Mouse (Mus musculus): ENCODE results near the gene Arl15. TPM values are rescaled to one million over a fixed set of nuclear protein-coding genes. Genes with fewer than 3 reads are reported as not detected.

Arl15 gene
- polyA plus RNA-seq, 1 experiment from 2014 or later, result 6.7 TPM

GRCm38 (mm10) chr13:114115106-114115505, 320.8 kb downstream of the Arl15 start:
- Histone ChIP-seq H3K9ac (no peak overlapping the region), H3K4me1 (replicated peaks) (peaks cover 9% of the 10 kb centered on the region), H3K4me2 (no peak overlapping the region), H3K36me3 (no peaks in the 10 kb centered on the region), H3K9me3 (replicated peaks) (no peaks in the 10 kb centered on the region), H3K27ac (no peak overlapping the region), H3K4me3 (no peak overlapping the region), H3K27me3 (no peaks in the 10 kb centered on the region)
- ATAC-seq (replicated peaks; ENCODE audit: insufficient number of reproducible peaks, insufficient read depth, low FRiP score, low read depth), result no peak
- WGBS, result 86% methylated on average over 4 of the region's 4 CpGs

- H3K27me3 ChIP-seq, result no peaks in the 10 kb centered on the region
- 0 out of 2 replicates have a peak overlapping the region, but pooled peaks have one; percentile 12 for H3K4me2 ChIP-seq
- H3K27ac ChIP-seq, result no peak overlapping the region
- no peak overlapping the region for H3K9ac ChIP-seq
- H3K4me3 ChIP-seq, result no peak overlapping the region
- no peak for ATAC-seq (replicated peaks; ENCODE audit: insufficient number of reproducible peaks, insufficient read depth, low FRiP score, low read depth)
- H3K9me3 ChIP-seq (replicated peaks), result no peaks in the 10 kb centered on the region
- peaks cover 9% of the 10 kb centered on the region for H3K4me1 ChIP-seq (replicated peaks)
- no peaks in the 10 kb centered on the region for H3K36me3 ChIP-seq
- WGBS, result 44% methylated on average over 19 of the region's 19 CpGs
These were observed 324.0 kb downstream of the Arl15 start for GRCm38 (mm10) chr13:114118104-114118830.

- no peaks in the 10 kb centered on the region for H3K9me3 ChIP-seq (replicated peaks)
- no peak overlapping the region for H3K9ac ChIP-seq
- no peaks in the 10 kb centered on the region for H3K36me3 ChIP-seq
- H3K27me3 ChIP-seq, result no peaks in the 10 kb centered on the region
- ATAC-seq (replicated peaks; ENCODE audit: insufficient number of reproducible peaks, insufficient read depth, low FRiP score, low read depth), result no peak
- no peak overlapping the region for H3K27ac ChIP-seq
- no peak overlapping the region for H3K4me2 ChIP-seq
- no peak overlapping the region for H3K4me3 ChIP-seq
- H3K4me1 ChIP-seq (replicated peaks), result peaks cover 9% of the 10 kb centered on the region
- 90% methylated on average over 4 of the region's 4 CpGs for WGBS
These were observed 325.5 kb downstream of the Arl15 start for GRCm38 (mm10) chr13:114119816-114120215.

- Histone ChIP-seq H3K9me3 (replicated peaks) (no peaks in the 10 kb centered on the region), H3K27ac (no peak overlapping the region), H3K27me3 (no peaks in the 10 kb centered on the region), H3K4me1 (replicated peaks) (peaks cover 9% of the 10 kb centered on the region), H3K4me3 (no peak overlapping the region), H3K9ac (no peak overlapping the region), H3K4me2 (no peak overlapping the region), H3K36me3 (no peaks in the 10 kb centered on the region)
- no peak for ATAC-seq (replicated peaks; ENCODE audit: insufficient number of reproducible peaks, insufficient read depth, low FRiP score, low read depth)
- WGBS, result 87% methylated on average over 9 of the region's 9 CpGs
These were observed 327.3 kb downstream of the Arl15 start for GRCm38 (mm10) chr13:114121591-114121990.

- Histone ChIP-seq H3K4me1 (replicated peaks) (peaks cover 5% of the 10 kb centered on the region), H3K4me3 (no peak overlapping the region), H3K27me3 (no peaks in the 10 kb centered on the region), H3K36me3 (0 out of 2 replicates have a peak, but pooled peaks cover 4% of the 10 kb centered on the region), H3K27ac (no peak overlapping the region), H3K9me3 (replicated peaks) (no peaks in the 10 kb centered on the region), H3K4me2 (no peak overlapping the region), H3K9ac (no peak overlapping the region)
- WGBS, result 68% methylated on average over 3 of the region's 3 CpGs
- ATAC-seq (replicated peaks; ENCODE audit: insufficient number of reproducible peaks, insufficient read depth, low FRiP score, low read depth), result no peak
These were observed 329.1 kb downstream of the Arl15 start for GRCm38 (mm10) chr13:114123391-114123790.

- H3K9ac ChIP-seq, result no peak overlapping the region
- H3K27me3 ChIP-seq, result no peaks in the 10 kb centered on the region
- H3K36me3 ChIP-seq, result 0 out of 2 replicates have a peak, but pooled peaks cover 5% of the 10 kb centered on the region
- no peak overlapping the region for H3K27ac ChIP-seq
- no peaks in the 10 kb centered on the region for H3K9me3 ChIP-seq (replicated peaks)
- WGBS, result 88% methylated on average over 10 of the region's 10 CpGs
- no peaks in the 10 kb centered on the region for H3K4me1 ChIP-seq (replicated peaks)
- ATAC-seq (replicated peaks; ENCODE audit: insufficient number of reproducible peaks, insufficient read depth, low FRiP score, low read depth), result no peak
- no peak overlapping the region for H3K4me2 ChIP-seq
- no peak overlapping the region for H3K4me3 ChIP-seq
These were observed 330.1 kb downstream of the Arl15 start for GRCm38 (mm10) chr13:114124385-114124784.

- WGBS, result 69% methylated on average over 12 of the region's 12 CpGs
- Histone ChIP-seq H3K36me3 (0 out of 2 replicates have a peak, but pooled peaks cover 5% of the 10 kb centered on the region), H3K4me3 (no peak overlapping the region), H3K9me3 (replicated peaks) (no peaks in the 10 kb centered on the region), H3K4me1 (replicated peaks) (no peaks in the 10 kb centered on the region), H3K27me3 (no peaks in the 10 kb centered on the region), H3K4me2 (no peak overlapping the region), H3K27ac (no peak overlapping the region), H3K9ac (no peak overlapping the region)
- ATAC-seq (replicated peaks; ENCODE audit: insufficient number of reproducible peaks, insufficient read depth, low FRiP score, low read depth), result no peak
These were observed 330.7 kb downstream of the Arl15 start for GRCm38 (mm10) chr13:114124991-114125390.

- Histone ChIP-seq H3K4me2 (no peak overlapping the region), H3K36me3 (0 out of 2 replicates have a peak, but pooled peaks cover 5% of the 10 kb centered on the region), H3K4me3 (no peak overlapping the region), H3K27me3 (no peaks in the 10 kb centered on the region), H3K9me3 (replicated peaks) (no peaks in the 10 kb centered on the region), H3K4me1 (replicated peaks) (peaks cover 12% of the 10 kb centered on the region), H3K27ac (no peak overlapping the region), H3K9ac (no peak overlapping the region)
- no peak for ATAC-seq (replicated peaks; ENCODE audit: insufficient number of reproducible peaks, insufficient read depth, low FRiP score, low read depth)
- 80% methylated on average over 2 of the region's 2 CpGs for WGBS
These were observed 334.1 kb downstream of the Arl15 start for GRCm38 (mm10) chr13:114128366-114128765.

- no peak overlapping the region for H3K4me2 ChIP-seq
- 0 out of 2 replicates have a peak, but pooled peaks cover 5% of the 10 kb centered on the region for H3K36me3 ChIP-seq
- no peak for ATAC-seq (replicated peaks; ENCODE audit: insufficient number of reproducible peaks, insufficient read depth, low FRiP score, low read depth)
- WGBS, result 72% methylated on average over 11 of the region's 11 CpGs
- H3K27ac ChIP-seq, result no peak overlapping the region
- no peaks in the 10 kb centered on the region for H3K27me3 ChIP-seq
- peaks cover 12% of the 10 kb centered on the region for H3K4me1 ChIP-seq (replicated peaks)
- no peaks in the 10 kb centered on the region for H3K9me3 ChIP-seq (replicated peaks)
- no peak overlapping the region for H3K4me3 ChIP-seq
- H3K9ac ChIP-seq, result no peak overlapping the region
These were observed 335.7 kb downstream of the Arl15 start for GRCm38 (mm10) chr13:114129986-114130385.

GRCm38 (mm10) chr13:114130566-114131319, 336.4 kb downstream of the Arl15 start:
- 59% methylated on average over 11 of the region's 11 CpGs for WGBS
- no peak overlapping the region for H3K9ac ChIP-seq
- H3K27me3 ChIP-seq, result no peaks in the 10 kb centered on the region
- 0 out of 2 replicates have a peak, but pooled peaks cover 5% of the 10 kb centered on the region for H3K36me3 ChIP-seq
- no peak for ATAC-seq (replicated peaks; ENCODE audit: insufficient number of reproducible peaks, insufficient read depth, low FRiP score, low read depth)
- no peak overlapping the region for H3K4me2 ChIP-seq
- no peak overlapping the region for H3K4me3 ChIP-seq
- no peaks in the 10 kb centered on the region for H3K9me3 ChIP-seq (replicated peaks)
- no peak overlapping the region for H3K27ac ChIP-seq
- peaks cover 12% of the 10 kb centered on the region for H3K4me1 ChIP-seq (replicated peaks)

GRCm38 (mm10) chr13:114138921-114139320, 344.6 kb downstream of the Arl15 start:
- Histone ChIP-seq H3K9me3 (replicated peaks) (no peaks in the 10 kb centered on the region), H3K4me2 (no peak overlapping the region), H3K27ac (no peak overlapping the region), H3K4me3 (no peak overlapping the region), H3K4me1 (replicated peaks) (no peaks in the 10 kb centered on the region), H3K9ac (no peak overlapping the region), H3K36me3 (no peaks in the 10 kb centered on the region), H3K27me3 (no peaks in the 10 kb centered on the region)
- 81% methylated on average over 8 of the region's 8 CpGs for WGBS
- no peak for ATAC-seq (replicated peaks; ENCODE audit: insufficient number of reproducible peaks, insufficient read depth, low FRiP score, low read depth)
